12 mouse cellular contexts compared by ENCODE assay signal in the genomic region with DNA sequence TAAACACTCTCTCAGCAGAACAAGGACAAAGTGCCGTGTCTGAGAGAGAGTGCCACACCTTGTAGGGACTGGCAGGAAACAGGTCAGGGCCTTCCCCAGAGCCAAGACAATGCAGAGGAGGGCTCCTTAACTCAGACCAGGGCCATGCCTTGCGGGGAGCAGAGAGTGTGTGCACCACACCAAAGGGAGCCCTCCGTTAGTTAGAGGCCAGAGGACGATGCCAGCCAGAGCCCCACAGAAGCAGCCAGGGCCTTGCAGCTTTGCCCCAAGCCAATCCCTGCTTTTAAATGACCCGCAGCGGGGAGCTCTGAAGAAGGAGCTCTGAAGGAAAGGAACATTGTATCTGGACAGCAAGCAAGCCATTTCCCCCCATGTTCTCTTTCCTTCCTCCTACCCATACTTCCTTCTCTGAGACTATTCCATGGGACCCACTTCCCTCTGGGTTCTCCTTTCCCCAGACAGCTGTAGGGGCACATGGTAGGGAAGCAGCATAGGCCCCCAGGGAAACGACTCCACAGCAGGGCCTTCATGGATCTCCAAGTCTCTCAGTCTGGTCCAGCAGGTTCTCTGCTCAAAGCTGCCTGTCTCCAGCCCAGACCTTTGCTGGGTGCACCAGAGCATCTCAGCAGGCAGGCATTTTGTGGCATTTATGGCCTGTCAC. TPM values are rescaled to one million over a fixed set of nuclear protein-coding genes. Genes with fewer than 3 reads are reported as not detected.
DNase-seq lines count a peak whose midpoint lies in the region; ATAC-seq and TF ChIP-seq lines count a peak whose summit lies in the region.
"Had no signal": no experiment of that assay in that cellular context is flagged by ENCODE, and none has a peak within 500 bp of the region (broad histone marks: within the 10 kb centered on the region; RNA-seq: fewer than 3 reads in every experiment).

No protein-coding gene starts in this region.

- 79% methylated on average over 7 of the region's 7 CpGs for WGBS in heart, embryonic 12.5 days
- WGBS in forebrain, embryonic 15.5 days, result 85% methylated on average over 7 of the region's 7 CpGs
- WGBS in midbrain, embryonic 12.5 days, result 83% methylated on average over 7 of the region's 7 CpGs

- no peaks in the 10 kb centered on the region for H3K9me3 ChIP-seq in heart, embryonic 12.5 days (replicated peaks)
- H3K9me3 ChIP-seq in E14TG2a.4 (ENCODE audit: low read length), result no peaks in the 10 kb centered on the region
- H3K9me3 ChIP-seq in forebrain, embryonic 15.5 days, result no peaks in the 10 kb centered on the region
- H3K9me3 ChIP-seq in midbrain, embryonic 12.5 days, result no peaks in the 10 kb centered on the region
- H3K9me3 ChIP-seq: lung, embryonic 15.5 days had no signal

- peaks cover 79% of the 10 kb centered on the region for H3K36me3 ChIP-seq in heart, embryonic 12.5 days
- peaks cover 41% of the 10 kb centered on the region for H3K36me3 ChIP-seq in E14TG2a.4 (ENCODE audit: insufficient read depth, low read length)
- peaks cover 70% of the 10 kb centered on the region for H3K36me3 ChIP-seq in forebrain, embryonic 15.5 days
- H3K36me3 ChIP-seq in midbrain, embryonic 12.5 days, result peaks cover 83% of the 10 kb centered on the region

- H3K4me1 ChIP-seq in heart, embryonic 12.5 days (replicated peaks), result peaks cover 44% of the 10 kb centered on the region
- H3K4me1 ChIP-seq in E14TG2a.4 (replicated peaks; ENCODE audit: low read depth, low read length), result peaks cover 69% of the 10 kb centered on the region
- no peaks in the 10 kb centered on the region for H3K4me1 ChIP-seq in forebrain, embryonic 15.5 days
- no peaks in the 10 kb centered on the region for H3K4me1 ChIP-seq in midbrain, embryonic 12.5 days
- H3K4me1 ChIP-seq: lung, embryonic 15.5 days had no signal

- no peak overlapping the region for H3K4me2 ChIP-seq in heart, embryonic 12.5 days
- no peak overlapping the region for H3K4me2 ChIP-seq in forebrain, embryonic 15.5 days (replicated peaks)
- no peak overlapping the region for H3K4me2 ChIP-seq in midbrain, embryonic 12.5 days (replicated peaks)
- H3K4me2 ChIP-seq: lung, embryonic 15.5 days had no signal

- H3K27me3 ChIP-seq in heart, embryonic 12.5 days (replicated peaks), result no peaks in the 10 kb centered on the region
- no peaks in the 10 kb centered on the region for H3K27me3 ChIP-seq in E14TG2a.4 (ENCODE audit: insufficient read depth, low read length)
- H3K27me3 ChIP-seq in forebrain, embryonic 15.5 days, result no peaks in the 10 kb centered on the region
- no peaks in the 10 kb centered on the region for H3K27me3 ChIP-seq in midbrain, embryonic 12.5 days
- H3K27me3 ChIP-seq: lung, embryonic 15.5 days had no signal

- ATAC-seq in heart, embryonic 12.5 days (ENCODE audit: insufficient number of reproducible peaks, low FRiP score), result no peak
- ATAC-seq in forebrain, embryonic 15.5 days (replicated peaks), result no peak
- no peak for ATAC-seq in midbrain, embryonic 12.5 days (ENCODE audit: low FRiP score, low read depth)
- ATAC-seq in erythroblast, adult 5-6 weeks (replicated peaks; ENCODE audit: low FRiP score, poor library complexity, severe bottlenecking), result no peak
- ATAC-seq: intestine, embryonic 16.5 days had no signal

- peak overlapping the region; percentile 46 for H3K27ac ChIP-seq in heart, embryonic 12.5 days (ENCODE audit: poor library complexity, severe bottlenecking)
- peak overlapping the region; percentile 55 for H3K27ac ChIP-seq in forebrain, embryonic 15.5 days (replicated peaks)
- H3K27ac ChIP-seq in midbrain, embryonic 12.5 days (replicated peaks), result peak overlapping the region; percentile 52
- H3K27ac ChIP-seq: lung, embryonic 15.5 days; stomach, postnatal 0 days had no signal

- no peak for TF ChIP-seq CTCF in E14TG2a.4 (conservative IDR thresholded peaks at IDR 0.05; ENCODE audit: low read length)

- no peak overlapping the region for H3K4me3 ChIP-seq in heart, embryonic 12.5 days
- peak overlapping the region; percentile 50 for H3K4me3 ChIP-seq in E14TG2a.4 (replicated peaks; ENCODE audit: low read length)
- no peak overlapping the region for H3K4me3 ChIP-seq in forebrain, embryonic 15.5 days
- no peak overlapping the region for H3K4me3 ChIP-seq in midbrain, embryonic 12.5 days
- H3K4me3 ChIP-seq: lung, embryonic 15.5 days had no signal

- intact Hi-C loops in heart, postnatal 14 days (cut with DNase I), result loop anchor here (2.0 kb wide), 1 partner anchor 31 kb away; a partner anchor contains a TSS

- 0 out of 2 replicates have a peak overlapping the region, but pooled peaks have one; percentile 53 for H3K9ac ChIP-seq in heart, embryonic 12.5 days
- no peak overlapping the region for H3K9ac ChIP-seq in forebrain, embryonic 15.5 days (replicated peaks)
- H3K9ac ChIP-seq in midbrain, embryonic 12.5 days (replicated peaks), result peak overlapping the region; percentile 24; the same call in 1 of the 2 replicates
- H3K9ac ChIP-seq: lung, embryonic 15.5 days had no signal

- no peak for DNase-seq in heart, postnatal 14 days
- no peak for DNase-seq in embryo, embryonic 10 days (ENCODE audit: low spot score)
- DNase-seq: adrenal gland, adult 2 months; gastrocnemius, postnatal 14 days had no signal

RNA-seq across cellular contexts. Expression of a gene that starts 30.2 kb away (rescaled TPM):
- polyA plus RNA-seq in heart, embryonic 12.5 days (2016; fragmentation: Nextera tagmentation; extraction: Ambion mirVana), result 101 and 104 TPM in 2 replicates
- 100 to 1,000 TPM; 238 to 261 TPM for total RNA-seq in heart, postnatal 14 days (2021)
- 21.5 and 24.3 TPM in 2 replicates for polyA plus RNA-seq in forebrain, embryonic 15.5 days (2015; fragmentation: Nextera tagmentation; extraction: Ambion mirVana)
- 28.7 and 29.7 TPM in 2 replicates for polyA plus RNA-seq in midbrain, embryonic 12.5 days (2016; fragmentation: Nextera tagmentation; extraction: Ambion mirVana)
- total RNA-seq in erythroblast, adult 5-6 weeks (2015; ENCODE audit: low replicate concordance), result 11.7 and 16.5 TPM in 2 replicates
- 2.6 and 4.7 TPM in 2 replicates for total RNA-seq in erythroblast, adult 5-6 weeks (2017; ENCODE audit: low replicate concordance)
